Mouse (Mus musculus) neural tube, embryonic 15.5 days (tissue): Measurements from ENCODE around the gene Hacd4. TPM values are rescaled to one million over a fixed set of nuclear protein-coding genes. Genes with fewer than 3 reads are reported as not detected.

Source experiments
- ATAC-seq: fragments of 200-750 bp; cut with Nextera tagmentation; 2 replicates; pipeline ENCODE4 v1.8.0; 2017; ENCODE audit warnings: mild to moderate bottlenecking, moderate TSS enrichment, moderate library complexity; ENCODE audit not compliant: low FRiP score
- H3K27ac ChIP-seq: fragments of 300-500 bp; sonication (generic); replicated peaks from 2 replicates; pipeline ENCODE4 v1.5.1; 2015; ENCODE audit warnings: mild to moderate bottlenecking, inconsistent platforms
- H3K27me3 ChIP-seq: fragments of 300-500 bp; sonication (generic); replicated peaks from 2 replicates; pipeline ENCODE4 v1.6.1; 2015; ENCODE audit warnings: inconsistent platforms
- H3K36me3 ChIP-seq: fragments of 300-500 bp; sonication (generic); 2 replicates; pipeline ENCODE4 v1.6.1; 2015; ENCODE audit warnings: inconsistent platforms
- H3K4me1 ChIP-seq: fragments of 300-500 bp; sonication (generic); 2 replicates; pipeline ENCODE4 v1.6.1; 2015; ENCODE audit warnings: inconsistent platforms
- H3K4me2 ChIP-seq: fragments of 300-500 bp; sonication (generic); 2 replicates; pipeline ENCODE4 v1.6.1; 2015; ENCODE audit warnings: inconsistent platforms, mild to moderate bottlenecking, moderate library complexity
- H3K4me3 ChIP-seq: fragments of 300-500 bp; sonication (generic); replicated peaks from 2 replicates; pipeline ENCODE4 v1.5.1; 2015; ENCODE audit warnings: mild to moderate bottlenecking, inconsistent platforms
- H3K9ac ChIP-seq: fragments of 300-500 bp; sonication (generic); replicated peaks from 2 replicates; pipeline ENCODE4 v1.6.1; 2015; ENCODE audit warnings: mild to moderate bottlenecking, inconsistent platforms
- H3K9me3 ChIP-seq: fragments of 300-500 bp; sonication (generic); replicated peaks from 2 replicates; pipeline ENCODE4 v1.6.1; 2016; ENCODE audit warnings: inconsistent platforms
- WGBS: fragments of 180-500 bp; shearing (Covaris S2); methylation state at CpG from one replicate; pipeline ENCODE4 v1.1.7; 2015; ENCODE audit warnings: mixed read lengths; 5-methylcytosine and 5-hydroxymethylcytosine counted together
- polyA plus RNA-seq: library from polyadenylated mRNA; unstranded; fragments of >200 nt; fragmentation: Nextera tagmentation; extraction: Ambion mirVana; gene quantifications from 2 replicates; pipeline ENCODE4 v1.2.1, GENCODE M21; 2015

Hacd4 gene
- 4.3 and 5.5 TPM in 2 replicates for polyA plus RNA-seq

GRCm38 (mm10) chr4:88438326-88438989 is at the start of gene Hacd4:
Gene Hacd4, minus strand, starts transcription at chr4:88438928.
- Histone ChIP-seq H3K4me2 (peak within 1 kb of the TSS; percentile 62), H3K27me3 (no peaks in the 10 kb centered on the region), H3K9me3 (no peaks in the 10 kb centered on the region), H3K36me3 (no peaks in the 10 kb centered on the region), H3K4me1 (peaks cover 11% of the 10 kb centered on the region), H3K9ac (peak within 1 kb of the TSS; percentile 37), H3K4me3 (peak within 1 kb of the TSS; percentile 34), H3K27ac (no peak within 1 kb of the TSS)
- 6% methylated on average over 14 of the region's 14 CpGs for WGBS
- ATAC-seq: peak; percentile 72; the same call in 1 of the 2 replicates

GRCm38 (mm10) chr4:88488107-88488506 is 49.4 kb upstream of the Hacd4 start:
- Histone ChIP-seq H3K4me2 (no peak overlapping the region), H3K27ac (no peak overlapping the region), H3K9ac (no peak overlapping the region), H3K4me1 (no peaks in the 10 kb centered on the region), H3K36me3 (no peaks in the 10 kb centered on the region), H3K9me3 (no peaks in the 10 kb centered on the region), H3K4me3 (no peak overlapping the region), H3K27me3 (no peaks in the 10 kb centered on the region)
- no peak for ATAC-seq
- WGBS: 91% methylated on average over 3 of the region's 3 CpGs

- Histone ChIP-seq H3K27ac (no peak overlapping the region), H3K4me3 (no peak overlapping the region), H3K27me3 (no peaks in the 10 kb centered on the region), H3K9me3 (no peaks in the 10 kb centered on the region), H3K4me2 (no peak overlapping the region), H3K9ac (no peak overlapping the region), H3K36me3 (no peaks in the 10 kb centered on the region), H3K4me1 (no peaks in the 10 kb centered on the region)
- WGBS: 82% methylated on average over 6 of the region's 6 CpGs
- ATAC-seq: no peak
Observed at GRCm38 (mm10) chr4:88480130-88480529, 41.4 kb upstream of the Hacd4 start.

- no peak for ATAC-seq
- Histone ChIP-seq H3K4me1 (no peaks in the 10 kb centered on the region), H3K27ac (no peak overlapping the region), H3K27me3 (no peaks in the 10 kb centered on the region), H3K4me2 (no peak overlapping the region), H3K9ac (no peak overlapping the region), H3K4me3 (no peak overlapping the region), H3K9me3 (no peaks in the 10 kb centered on the region), H3K36me3 (no peaks in the 10 kb centered on the region)
- WGBS: 82% methylated on average over 9 of the region's 9 CpGs
Observed at GRCm38 (mm10) chr4:88478809-88479186, 40.1 kb upstream of the Hacd4 start.

- Histone ChIP-seq H3K4me3 (no peak overlapping the region), H3K4me2 (no peak overlapping the region), H3K9me3 (no peaks in the 10 kb centered on the region), H3K27ac (no peak overlapping the region), H3K36me3 (no peaks in the 10 kb centered on the region), H3K4me1 (no peaks in the 10 kb centered on the region), H3K27me3 (no peaks in the 10 kb centered on the region), H3K9ac (no peak overlapping the region)
- no peak for ATAC-seq
- 82% methylated on average over 4 of the region's 4 CpGs for WGBS
Observed at GRCm38 (mm10) chr4:88478177-88478808, 39.6 kb upstream of the Hacd4 start.

GRCm38 (mm10) chr4:88476511-88477210 is 37.9 kb upstream of the Hacd4 start:
- H3K9ac ChIP-seq: no peak overlapping the region
- H3K9me3 ChIP-seq: no peaks in the 10 kb centered on the region
- ATAC-seq: no peak
- H3K27ac ChIP-seq: no peak overlapping the region
- H3K4me2 ChIP-seq: no peak overlapping the region
- 70% methylated on average over 4 of the region's 4 CpGs for WGBS
- no peak overlapping the region for H3K4me3 ChIP-seq
- H3K4me1 ChIP-seq: no peaks in the 10 kb centered on the region
- H3K27me3 ChIP-seq: no peaks in the 10 kb centered on the region
- no peaks in the 10 kb centered on the region for H3K36me3 ChIP-seq

GRCm38 (mm10) chr4:88476084-88476483 is 37.4 kb upstream of the Hacd4 start:
- H3K4me1 ChIP-seq: no peaks in the 10 kb centered on the region
- no peaks in the 10 kb centered on the region for H3K36me3 ChIP-seq
- H3K27ac ChIP-seq: no peak overlapping the region
- no peak overlapping the region for H3K9ac ChIP-seq
- H3K4me2 ChIP-seq: no peak overlapping the region
- no peaks in the 10 kb centered on the region for H3K27me3 ChIP-seq
- WGBS: 95% methylated on average over 3 of the region's 3 CpGs
- ATAC-seq: no peak
- H3K4me3 ChIP-seq: no peak overlapping the region
- H3K9me3 ChIP-seq: no peaks in the 10 kb centered on the region

GRCm38 (mm10) chr4:88471528-88471927 is 32.8 kb upstream of the Hacd4 start:
- Histone ChIP-seq H3K9me3 (no peaks in the 10 kb centered on the region), H3K4me3 (no peak overlapping the region), H3K4me1 (no peaks in the 10 kb centered on the region), H3K27me3 (no peaks in the 10 kb centered on the region), H3K4me2 (no peak overlapping the region), H3K27ac (no peak overlapping the region), H3K9ac (no peak overlapping the region), H3K36me3 (no peaks in the 10 kb centered on the region)
- WGBS: 74% methylated on average over 2 of the region's 2 CpGs
- ATAC-seq: no peak

GRCm38 (mm10) chr4:88464574-88464973 is 25.8 kb upstream of the Hacd4 start:
- no peak for ATAC-seq
- no peak overlapping the region for H3K27ac ChIP-seq
- H3K4me3 ChIP-seq: no peak overlapping the region
- H3K4me1 ChIP-seq: no peaks in the 10 kb centered on the region
- H3K9ac ChIP-seq: no peak overlapping the region
- H3K9me3 ChIP-seq: no peaks in the 10 kb centered on the region
- no peaks in the 10 kb centered on the region for H3K27me3 ChIP-seq
- no peak overlapping the region for H3K4me2 ChIP-seq
- H3K36me3 ChIP-seq: no peaks in the 10 kb centered on the region
- 87% methylated on average over 4 of the region's 4 CpGs for WGBS

- H3K27ac ChIP-seq: no peak overlapping the region
Observed at GRCm38 (mm10) chr4:88462981-88463646, 24.4 kb upstream of the Hacd4 start.

GRCm38 (mm10) chr4:88462501-88462900 is 23.8 kb upstream of the Hacd4 start:
- H3K4me3 ChIP-seq: no peak overlapping the region
- no peaks in the 10 kb centered on the region for H3K36me3 ChIP-seq
- H3K27me3 ChIP-seq: no peaks in the 10 kb centered on the region
- no peak for ATAC-seq
- no peak overlapping the region for H3K9ac ChIP-seq
- H3K4me2 ChIP-seq: no peak overlapping the region
- WGBS: 76% methylated on average over 1 of the region's 1 CpGs
- H3K4me1 ChIP-seq: no peaks in the 10 kb centered on the region
- no peaks in the 10 kb centered on the region for H3K9me3 ChIP-seq
- no peak overlapping the region for H3K27ac ChIP-seq

More at GRCm38 (mm10) chr4:88462981-88463646, 24.4 kb upstream of the Hacd4 start:
- Histone ChIP-seq H3K9me3 (no peaks in the 10 kb centered on the region), H3K4me2 (no peak overlapping the region), H3K4me3 (no peak overlapping the region), H3K4me1 (no peaks in the 10 kb centered on the region), H3K27me3 (no peaks in the 10 kb centered on the region), H3K36me3 (no peaks in the 10 kb centered on the region), H3K9ac (no peak overlapping the region)
- WGBS: 74% methylated on average over 8 of the region's 8 CpGs
- no peak for ATAC-seq
